Mouse (Mus musculus) kidney, adult 2 months (tissue): ENCODE data around the gene Prlh. TPM values are rescaled to one million over a fixed set of nuclear protein-coding genes. Genes with fewer than 3 reads are reported as not detected.

ENCODE experiments used
- DNase-seq: peaks from one replicate; pipeline ENCODE4 v3.0.0; 2021
- H3K27ac ChIP-seq: fragments of 200-500 bp; 2 replicates; pipeline ENCODE4 v1.5.1; 2012; ENCODE audit warnings: low read depth, low read length, control low read depth, inconsistent platforms; ENCODE audit not compliant: insufficient read depth
- H3K27me3 ChIP-seq: fragments of 200-500 bp; replicated peaks from 2 replicates; pipeline ENCODE4 v1.6.1; 2012; ENCODE audit warnings: mild to moderate bottlenecking, moderate library complexity, low read length, inconsistent platforms; ENCODE audit not compliant: control insufficient read depth, insufficient read depth
- H3K36me3 ChIP-seq: fragments of 200-500 bp; 2 replicates; pipeline ENCODE4 v1.6.1; 2012; ENCODE audit warnings: mild to moderate bottlenecking, moderate library complexity, low read length, inconsistent platforms; ENCODE audit not compliant: control insufficient read depth, insufficient read depth
- H3K4me1 ChIP-seq: fragments of 200-500 bp; 2 replicates; pipeline ENCODE4 v1.6.1; 2011; ENCODE audit warnings: low read length; ENCODE audit not compliant: control insufficient read depth, insufficient read depth
- H3K4me3 ChIP-seq: fragments of 200-500 bp; 2 replicates; pipeline ENCODE4 v1.5.1; 2011; ENCODE audit warnings: mild to moderate bottlenecking, low read depth, low read length, control low read depth; ENCODE audit not compliant: insufficient read depth
- CTCF ChIP-seq: fragments of 200-500 bp; conservative IDR thresholded peaks from 2 replicates; pipeline ENCODE4 v1.5.1; 2011; ENCODE audit warnings: low read depth, mild to moderate bottlenecking, control low read depth, low read length, moderate library complexity, mixed read lengths; ENCODE audit not compliant: insufficient read depth, insufficient read length
- POLR2A ChIP-seq: fragments of 200-500 bp; IDR thresholded peaks from one replicate; pipeline ENCODE4 v1.6.1; 2011; ENCODE audit warnings: low read depth, low read length, control low read depth
- WGBS: fragments of 180-500 bp; shearing (Covaris S2); methylation state at CpG from one replicate; pipeline ENCODE4 v1.1.7; 2018; 5-methylcytosine and 5-hydroxymethylcytosine counted together
- polyA plus RNA-seq: library from polyadenylated mRNA; depleted of rRNA; stranded (reverse); fragments of >200 nt; gene quantifications from 2 replicates; pipeline ENCODE4 v1.2.3, GENCODE M21; 2012; rRNA removed

Gene Prlh
- polyA plus RNA-seq, 1 experiment, result not detected

DNA sequence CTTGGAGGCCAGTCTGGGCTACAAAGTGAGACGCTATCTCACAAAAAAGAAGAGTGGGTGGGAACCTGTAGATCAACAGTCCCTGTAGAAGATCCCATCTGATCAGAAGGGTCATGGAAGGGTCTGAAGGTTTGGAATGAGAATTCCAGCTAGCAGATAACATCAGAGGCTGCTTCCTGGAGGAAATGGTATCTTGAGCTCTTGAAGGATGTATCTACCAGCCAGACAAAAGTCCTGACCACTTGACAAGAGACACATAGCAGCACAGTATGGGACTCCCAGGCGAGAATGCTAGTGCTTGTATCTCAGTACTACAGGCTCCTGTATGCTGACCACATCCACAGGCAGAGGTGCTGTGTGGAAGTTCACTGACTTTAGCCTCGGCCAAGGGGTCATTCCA, 48.2 kb downstream of the Prlh start:
- 70% methylated on average over 3 of the region's 3 CpGs for WGBS
- H3K36me3 ChIP-seq, result no peaks in the 10 kb centered on the region
- H3K27ac ChIP-seq, result no peak overlapping the region
- no peaks in the 10 kb centered on the region for H3K27me3 ChIP-seq
- no peaks in the 10 kb centered on the region for H3K4me1 ChIP-seq
- TF ChIP-seq POLR2A (no peak), CTCF (no peak)
- DNase-seq, result peak; percentile 49
- no peak overlapping the region for H3K4me3 ChIP-seq

DNA sequence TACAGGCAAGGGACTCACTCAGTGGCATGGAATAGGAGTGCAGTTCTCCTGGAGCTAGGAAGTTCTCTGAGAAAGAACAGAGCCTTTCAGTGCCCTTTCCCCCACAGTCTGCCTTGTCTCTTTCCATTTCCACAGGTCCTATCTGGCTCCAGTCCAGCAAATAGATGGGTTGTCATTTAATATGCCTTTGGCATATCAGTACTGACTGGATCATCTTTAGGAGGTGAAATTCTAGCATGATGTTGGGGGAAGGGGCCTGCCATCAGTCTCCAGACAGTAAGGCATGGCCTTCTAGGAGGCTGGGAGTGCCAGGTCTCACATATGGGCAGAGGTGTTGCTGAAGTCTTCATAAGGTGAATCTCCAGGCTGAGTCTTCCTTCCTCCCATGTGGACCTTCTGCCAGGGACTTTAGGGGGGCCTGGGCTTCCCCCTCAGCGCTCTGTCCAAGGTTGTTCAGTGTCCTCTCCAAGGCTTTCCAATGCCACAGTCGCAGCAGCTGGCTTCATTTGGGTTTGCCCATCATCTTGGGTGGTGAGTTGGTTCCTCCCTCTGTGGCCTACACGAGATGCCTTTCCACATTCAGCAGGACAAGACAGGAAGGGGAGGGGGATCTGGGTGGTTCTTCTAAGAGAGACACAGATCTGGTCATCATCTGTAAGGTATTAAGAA, 49.1 kb downstream of the Prlh start:
- H3K27ac ChIP-seq, result no peak overlapping the region
- no peak for DNase-seq
- TF ChIP-seq CTCF (no peak), POLR2A (no peak)
- WGBS, result 85% methylated on average over 3 of the region's 3 CpGs
- H3K36me3 ChIP-seq, result no peaks in the 10 kb centered on the region
- H3K4me3 ChIP-seq, result no peak overlapping the region
- H3K4me1 ChIP-seq, result no peaks in the 10 kb centered on the region
- no peaks in the 10 kb centered on the region for H3K27me3 ChIP-seq

- Histone ChIP-seq H3K27me3 (no peaks in the 10 kb centered on the region), H3K36me3 (no peaks in the 10 kb centered on the region), H3K4me1 (no peaks in the 10 kb centered on the region), H3K27ac (no peak overlapping the region), H3K4me3 (no peak overlapping the region)
- TF ChIP-seq CTCF (no peak), POLR2A (no peak)
- WGBS, result 79% methylated on average over 3 of the region's 3 CpGs
- DNase-seq, result no peak
Observed at GRCm38 (mm10) chr1:91002641-91003040, 49.7 kb downstream of the Prlh start.

Other genes starting within 250 kb of the Prlh start
- 15.3 and 17.4 TPM in 2 replicates for gene Col6a3, start 109.1 kb upstream of the Prlh start, polyA plus RNA-seq
- 4.6 and 5.7 TPM in 2 replicates for gene Mlph, start 38.0 kb upstream of the Prlh start, polyA plus RNA-seq
- 34.4 and 35.9 TPM in 2 replicates for gene Rab17, start 16.6 kb downstream of the Prlh start, polyA plus RNA-seq
- 9.4 and 11.4 TPM in 2 replicates for gene Lrrfip1, start 45.6 kb downstream of the Prlh start, polyA plus RNA-seq
- 0.01 TPM in 1 of 2 replicates, not detected in the other for gene Rbm44, start 192.0 kb downstream of the Prlh start, polyA plus RNA-seq
- 1.9 and 2.6 TPM in 2 replicates for gene Ramp1, start 226.7 kb downstream of the Prlh start, polyA plus RNA-seq